Mouse (Mus musculus) brain, embryonic 14.5 days (tissue): Measurements from ENCODE around the gene Slc38a6.

Experiments
- CTCF ChIP-seq: fragments of 200-500 bp; IDR thresholded peaks from 2 replicates; pipeline ENCODE4 v1.5.1; 2012; ENCODE audit warnings: inconsistent platforms, mild to moderate bottlenecking, moderate library complexity, borderline replicate concordance; ENCODE audit not compliant: insufficient read depth, insufficient read length; ENCODE audit errors: extremely low read depth
- POLR2A ChIP-seq: fragments of 200-500 bp; IDR thresholded peaks from 2 replicates; pipeline ENCODE4 v1.6.1; 2012; ENCODE audit warnings: mild to moderate bottlenecking, inconsistent platforms, borderline replicate concordance; ENCODE audit not compliant: poor library complexity, insufficient read depth, insufficient read length, severe bottlenecking; ENCODE audit errors: extremely low read depth

DNA sequence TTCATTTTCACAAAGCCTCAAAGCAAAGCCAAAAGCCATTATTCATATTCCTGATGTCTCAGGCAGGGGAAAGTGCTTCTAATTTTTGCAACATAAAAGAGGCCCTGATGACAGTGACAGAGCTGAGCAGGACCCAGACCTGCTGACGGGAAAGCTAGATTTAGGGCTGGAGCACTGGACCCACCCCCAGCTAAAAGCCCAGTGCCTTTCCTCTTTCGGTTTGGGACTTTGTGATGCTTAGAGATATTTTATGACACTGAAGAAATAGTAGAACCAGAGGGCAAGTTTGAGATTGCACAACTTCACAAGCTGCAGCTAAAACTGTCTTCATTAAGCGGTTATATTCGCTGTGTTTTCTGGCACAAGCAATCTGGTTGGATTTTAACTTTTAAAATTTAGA is 18.1 kb downstream of the Slc38a6 start:
- TF ChIP-seq POLR2A, result no peak
- no peak for TF ChIP-seq CTCF
